Mouse (Mus musculus) midbrain, embryonic 14.5 days (tissue): ENCODE data around the gene Slc2a10. TPM values are rescaled to one million over a fixed set of nuclear protein-coding genes. Genes with fewer than 3 reads are reported as not detected.
"Not testable (repeated sequence)": the region's sequence is repeated elsewhere in the genome, so short reads cannot be mapped to it uniquely, and the experiment has no call there.

Source experiments
- ATAC-seq: fragments of 200-750 bp; cut with Nextera tagmentation; 2 replicates; pipeline ENCODE4 v1.8.0; 2017; ENCODE audit warnings: moderate number of reproducible peaks, moderate library complexity; ENCODE audit not compliant: low FRiP score, low TSS enrichment
- DNase-seq: peaks from one replicate; pipeline ENCODE4 v3.0.0-alpha.2; 2015
- H3K27ac ChIP-seq: fragments of 300-500 bp; sonication (generic); replicated peaks from 2 replicates; pipeline ENCODE4 v1.5.1; 2014; ENCODE audit warnings: mild to moderate bottlenecking, low read depth, low read length, moderate library complexity
- H3K27me3 ChIP-seq: fragments of 300-500 bp; sonication (generic); 2 replicates; pipeline ENCODE4 v1.6.1; 2014; ENCODE audit warnings: low read length, control low read depth, mixed read lengths; ENCODE audit not compliant: control insufficient read depth, insufficient read depth
- H3K36me3 ChIP-seq: fragments of 300-500 bp; sonication (generic); 2 replicates; pipeline ENCODE4 v1.6.1; 2014; ENCODE audit warnings: low read length, control low read depth; ENCODE audit not compliant: control insufficient read depth, insufficient read depth
- H3K4me1 ChIP-seq: fragments of 300-500 bp; sonication (generic); 2 replicates; pipeline ENCODE4 v1.6.1; 2014; ENCODE audit warnings: mild to moderate bottlenecking, antibody characterized with exemption, low read length, control low read depth; ENCODE audit not compliant: control insufficient read depth, insufficient read depth
- H3K4me2 ChIP-seq: fragments of 300-500 bp; sonication (generic); 2 replicates; pipeline ENCODE4 v1.6.1; 2014; ENCODE audit warnings: mild to moderate bottlenecking, low read length, moderate library complexity
- H3K4me3 ChIP-seq: fragments of 300-500 bp; sonication (generic); replicated peaks from 2 replicates; pipeline ENCODE4 v1.5.1; 2014; ENCODE audit warnings: low read depth, low read length
- H3K9ac ChIP-seq: fragments of 300-500 bp; sonication (generic); replicated peaks from 2 replicates; pipeline ENCODE4 v1.6.1; 2014; ENCODE audit warnings: mild to moderate bottlenecking, low read length, moderate library complexity
- H3K9me3 ChIP-seq: fragments of 300-500 bp; sonication (generic); 2 replicates; pipeline ENCODE4 v1.6.1; 2016; ENCODE audit warnings: low read length, control low read depth, mixed read lengths; ENCODE audit not compliant: control insufficient read depth
- WGBS: fragments of 180-500 bp; shearing (Covaris S2); extraction: QIAGEN DNeasy Blood & Tissue Kit; methylation state at CpG from one replicate; pipeline ENCODE4 v1.1.7; 2014; 5-methylcytosine and 5-hydroxymethylcytosine counted together
- polyA plus RNA-seq: library from polyadenylated mRNA; unstranded; fragments of >200 nt; fragmentation: Nextera tagmentation; extraction: Ambion mirVana; gene quantifications from 2 replicates; pipeline ENCODE4 v1.2.1, GENCODE M21; 2014

Gene Slc2a10
- polyA plus RNA-seq, 1 experiment from 2014 or later, result 1.8 TPM

DNA sequence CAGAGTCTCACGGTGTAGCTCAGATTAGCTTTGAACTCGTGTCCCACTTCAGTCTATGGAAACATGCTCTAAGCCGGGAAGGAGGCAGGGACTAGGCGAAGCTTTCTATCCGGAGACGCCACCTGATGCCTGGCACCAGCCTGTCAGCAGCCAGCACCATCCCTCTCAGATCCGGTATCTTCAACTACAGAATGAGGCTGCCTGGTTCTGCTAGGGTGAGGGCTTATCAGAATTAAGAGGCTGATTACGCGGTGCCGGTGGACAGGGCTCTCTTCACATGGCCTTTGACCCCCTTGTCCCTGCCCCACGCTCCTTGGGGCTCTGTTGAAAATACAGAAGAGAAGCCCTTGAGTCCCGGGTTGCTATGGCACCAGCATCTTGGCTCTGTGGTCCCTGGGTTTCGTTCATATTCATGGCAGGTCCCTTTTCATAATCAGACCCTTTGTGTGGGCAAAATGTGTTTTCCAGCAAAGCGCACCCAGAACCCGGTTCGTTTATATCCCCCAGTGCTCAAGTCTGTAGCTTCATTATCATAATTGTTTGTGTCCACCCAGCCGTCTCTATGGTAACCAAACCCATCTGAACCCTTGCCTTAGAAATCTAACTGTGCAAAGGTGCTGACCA lies 9.9 kb upstream of the Slc2a10 start:
- Histone ChIP-seq H3K27me3 (no peaks in the 10 kb centered on the region), H3K9ac (peak overlapping the region; percentile 71), H3K9me3 (no peaks in the 10 kb centered on the region), H3K4me1 (peaks cover 19% of the 10 kb centered on the region), H3K4me3 (peak overlapping the region; percentile 68), H3K36me3 (peaks cover 22% of the 10 kb centered on the region), H3K27ac (peak overlapping the region; percentile 87), H3K4me2 (peak overlapping the region; percentile 82)
- WGBS, result 3% methylated on average over 17 of the region's 17 CpGs
- DNase-seq, result peak; percentile 74
- peak; percentile 44; the same call in 1 of the 2 replicates for ATAC-seq

DNA sequence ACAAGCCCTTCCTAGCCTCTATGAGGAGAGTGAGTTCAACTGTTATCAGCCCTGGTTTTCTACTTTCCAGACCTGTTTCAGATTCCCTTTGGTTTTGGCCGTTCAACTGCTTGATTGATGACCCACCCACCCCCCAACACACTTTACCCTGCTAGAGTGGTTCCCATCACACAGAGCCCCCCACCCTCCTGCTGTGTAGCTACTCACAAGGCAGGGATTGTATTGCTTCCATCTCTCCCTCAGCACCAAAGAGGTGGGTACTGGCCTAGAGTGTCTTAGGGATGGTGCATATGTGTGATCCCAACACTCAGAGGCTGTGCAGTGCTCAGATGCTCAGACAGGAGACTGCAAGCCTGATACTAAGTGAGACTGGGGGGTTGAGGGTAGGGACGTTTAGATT lies 9.1 kb upstream of the Slc2a10 start:
- 47% methylated on average over 2 of the region's 2 CpGs for WGBS

DNA sequence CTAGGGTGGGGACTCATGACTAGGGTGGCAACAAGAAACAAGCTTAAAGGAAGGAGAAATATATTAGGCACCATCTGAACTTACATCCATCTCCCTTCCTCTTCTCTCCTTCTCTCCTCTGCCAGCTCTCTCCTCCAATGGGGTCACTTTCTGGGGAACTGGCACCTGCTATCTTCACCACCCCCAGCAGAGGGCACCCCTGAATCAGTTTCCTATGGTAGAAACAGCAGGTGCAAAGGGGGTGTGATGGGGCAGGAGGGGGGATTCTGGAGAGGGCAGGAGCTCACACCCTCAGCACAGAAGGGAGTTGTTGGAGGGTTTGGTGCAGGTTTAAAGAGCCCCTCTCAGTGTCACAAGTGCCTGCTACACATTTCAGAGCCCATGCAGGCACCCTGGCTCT lies 7.3 kb upstream of the Slc2a10 start:
- peaks cover 19% of the 10 kb centered on the region for H3K4me1 ChIP-seq
- no peak overlapping the region for H3K27ac ChIP-seq
- H3K9ac ChIP-seq, result no peak overlapping the region
- no peaks in the 10 kb centered on the region for H3K9me3 ChIP-seq
- H3K27me3 ChIP-seq, result no peaks in the 10 kb centered on the region
- DNase-seq, result peak; percentile 41
- H3K4me3 ChIP-seq, result no peak overlapping the region
- H3K36me3 ChIP-seq, result no peaks in the 10 kb centered on the region
- no peak for ATAC-seq
- H3K4me2 ChIP-seq, result no peak overlapping the region

More for the DNA sequence above, 9.1 kb upstream of the Slc2a10 start:
- DNase-seq, result no peak
- H3K4me1 ChIP-seq, result peaks cover 19% of the 10 kb centered on the region
- H3K27me3 ChIP-seq, result no peaks in the 10 kb centered on the region
- no peak for ATAC-seq
- H3K27ac ChIP-seq, result peak overlapping the region; percentile 87
- peaks cover 14% of the 10 kb centered on the region for H3K36me3 ChIP-seq
- H3K4me2 ChIP-seq, result no peak overlapping the region; the same call in 1 of the 2 replicates
- no peak overlapping the region for H3K4me3 ChIP-seq
- H3K9ac ChIP-seq, result no peak overlapping the region; the same call in 1 of the 2 replicates
- no peaks in the 10 kb centered on the region for H3K9me3 ChIP-seq

DNA sequence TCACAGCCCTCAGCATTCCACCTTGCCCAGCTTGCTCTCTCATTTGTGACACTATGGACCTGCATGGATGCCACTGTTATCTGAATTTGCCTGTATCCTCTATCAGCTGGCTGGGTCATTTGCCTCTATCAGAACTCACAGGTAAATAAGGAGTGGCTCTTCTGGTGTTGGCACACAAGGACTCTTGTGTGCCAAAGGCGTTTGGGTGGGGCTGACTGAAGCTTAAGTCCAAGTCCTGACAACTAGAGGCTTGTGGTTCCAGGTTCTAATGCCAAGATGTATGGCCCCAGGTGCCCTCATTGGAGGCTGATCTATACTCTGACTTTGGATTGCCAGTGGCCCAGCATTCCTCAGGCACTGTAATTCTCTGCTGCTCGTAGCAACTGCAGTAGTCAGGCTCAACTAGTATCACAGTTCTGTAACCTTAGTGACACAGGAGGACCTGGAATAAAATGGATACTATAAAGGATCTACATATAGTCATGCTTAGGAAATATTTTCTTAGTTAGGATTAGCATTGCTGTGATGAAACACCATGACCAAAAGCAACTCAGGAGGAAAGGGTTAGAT lies 5.8 kb upstream of the Slc2a10 start:
- H3K9ac ChIP-seq, result no peak overlapping the region
- peaks cover 11% of the 10 kb centered on the region for H3K4me1 ChIP-seq
- no peaks in the 10 kb centered on the region for H3K36me3 ChIP-seq
- no peaks in the 10 kb centered on the region for H3K27me3 ChIP-seq
- no peak overlapping the region for H3K4me3 ChIP-seq
- no peak for ATAC-seq
- WGBS, result 89% methylated on average over 2 of the region's 2 CpGs
- DNase-seq, result no peak
- no peak overlapping the region for H3K4me2 ChIP-seq
- no peaks in the 10 kb centered on the region for H3K9me3 ChIP-seq
- no peak overlapping the region for H3K27ac ChIP-seq

DNA sequence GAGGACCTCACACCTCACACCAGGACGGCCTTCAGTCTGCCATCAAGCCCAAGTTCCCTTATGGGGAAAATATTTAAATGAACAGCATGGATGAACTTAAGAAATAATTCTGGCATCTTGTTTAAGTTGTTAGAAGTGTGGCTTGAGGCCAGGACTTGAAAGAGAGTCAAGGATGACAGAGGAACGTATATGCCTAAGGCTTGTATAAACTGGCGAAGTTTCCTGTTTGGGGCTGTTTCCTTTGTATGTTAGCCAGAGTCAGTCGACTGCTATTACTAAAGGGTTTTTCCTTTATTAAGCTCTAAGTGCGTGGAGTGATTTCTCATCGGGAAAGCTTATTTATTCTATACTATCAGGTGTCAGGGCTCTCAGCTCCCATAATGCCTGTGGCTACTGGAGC lies 4.8 kb upstream of the Slc2a10 start:
- H3K27ac ChIP-seq, result no peak overlapping the region
- H3K4me2 ChIP-seq, result no peak overlapping the region
- no peaks in the 10 kb centered on the region for H3K9me3 ChIP-seq
- peaks cover 15% of the 10 kb centered on the region for H3K4me1 ChIP-seq
- ATAC-seq (no peak), DNase-seq (no peak)
- H3K36me3 ChIP-seq, result no peaks in the 10 kb centered on the region
- H3K9ac ChIP-seq, result no peak overlapping the region
- 81% methylated on average over 6 of the region's 6 CpGs for WGBS
- no peaks in the 10 kb centered on the region for H3K27me3 ChIP-seq
- H3K4me3 ChIP-seq, result no peak overlapping the region

DNA sequence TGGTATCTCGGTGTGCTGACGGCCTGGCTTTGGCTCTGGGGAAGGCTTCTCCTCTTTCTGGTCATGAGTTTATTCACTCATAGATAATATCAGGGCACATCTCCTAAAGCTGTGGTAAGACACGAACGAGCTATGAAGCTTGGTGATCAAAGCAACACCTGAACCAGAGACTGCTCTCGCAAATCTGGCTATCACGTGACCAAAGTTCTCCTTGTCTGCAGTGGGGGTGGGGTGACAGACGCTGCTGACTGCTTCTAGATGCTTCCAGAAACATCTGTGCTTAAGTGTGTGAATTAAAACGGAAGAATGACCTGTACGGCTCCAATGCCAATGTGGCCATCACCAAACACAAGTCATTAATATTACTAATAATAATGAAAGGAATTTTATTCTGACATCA lies 6.1 kb downstream of the Slc2a10 start:
- no peak overlapping the region for H3K4me2 ChIP-seq
- H3K36me3 ChIP-seq, result no peaks in the 10 kb centered on the region
- H3K27ac ChIP-seq, result no peak overlapping the region
- H3K9ac ChIP-seq, result no peak overlapping the region
- no peaks in the 10 kb centered on the region for H3K27me3 ChIP-seq
- no peak overlapping the region for H3K4me3 ChIP-seq
- peaks cover 9% of the 10 kb centered on the region for H3K4me1 ChIP-seq
- 77% methylated on average over 9 of the region's 9 CpGs for whole genome bisulfite sequencing
- H3K9me3 ChIP-seq, result no peaks in the 10 kb centered on the region
- ATAC-seq, result no peak
- DNase-seq, result no peak

DNA sequence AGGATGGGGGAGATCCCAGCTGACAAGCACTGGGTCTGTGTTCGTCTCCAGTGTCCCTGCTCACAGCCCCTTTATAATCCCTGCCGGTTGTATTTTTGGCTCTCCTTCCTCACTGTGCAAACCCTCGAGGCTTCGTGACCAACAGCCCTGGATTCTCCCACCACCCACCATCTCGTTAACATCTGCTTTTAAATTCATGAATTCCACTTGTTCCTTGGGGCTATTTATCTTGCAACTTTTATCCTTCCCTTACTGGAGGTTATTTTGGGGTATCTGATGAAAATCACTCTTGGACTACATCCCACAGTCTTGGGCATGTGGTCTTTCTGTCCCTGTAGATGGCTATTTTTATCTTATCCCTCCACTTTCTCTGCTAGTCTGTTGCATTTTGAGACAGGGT lies 6.9 kb downstream of the Slc2a10 start:
- WGBS, result 48% methylated on average over 5 of the region's 5 CpGs
- H3K27ac ChIP-seq, result no peak overlapping the region
- ATAC-seq (no peak), DNase-seq (no peak)
- H3K9ac ChIP-seq, result no peak overlapping the region
- peaks cover 9% of the 10 kb centered on the region for H3K4me1 ChIP-seq
- H3K4me2 ChIP-seq, result no peak overlapping the region
- no peaks in the 10 kb centered on the region for H3K36me3 ChIP-seq
- H3K9me3 ChIP-seq, result no peaks in the 10 kb centered on the region
- no peak overlapping the region for H3K4me3 ChIP-seq
- H3K27me3 ChIP-seq, result no peaks in the 10 kb centered on the region

DNA sequence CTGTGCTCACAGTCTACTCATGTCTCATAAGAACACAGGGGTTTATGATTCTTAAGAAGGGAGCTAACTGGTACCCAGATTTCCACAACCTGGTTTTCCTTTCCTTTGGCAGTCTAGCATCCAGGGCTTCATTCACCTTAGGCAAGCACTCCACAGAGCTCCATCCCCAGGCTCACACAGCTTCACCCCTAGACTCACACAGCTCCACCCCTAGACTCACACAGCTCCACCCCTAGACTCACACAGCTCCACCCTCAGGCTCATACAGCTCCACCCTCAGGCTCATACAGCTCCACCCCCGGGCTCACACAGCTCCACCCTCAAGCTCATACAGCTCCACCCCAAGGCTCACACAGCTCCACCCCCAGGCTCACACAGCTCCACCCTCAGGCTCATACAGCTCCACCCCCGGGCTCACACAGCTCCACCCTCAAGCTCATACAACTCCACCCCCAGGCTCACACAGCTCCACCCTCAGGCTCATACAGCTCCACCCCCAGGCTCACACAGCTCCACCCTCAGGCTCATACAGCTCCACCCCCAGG lies 7.4 kb downstream of the Slc2a10 start:
- H3K27me3 ChIP-seq, H3K4me3 ChIP-seq, ATAC-seq, H3K4me2 ChIP-seq, H3K9ac ChIP-seq, H3K4me1 ChIP-seq, H3K9me3 ChIP-seq, H3K36me3 ChIP-seq, DNase-seq, H3K27ac ChIP-seq: not testable (repeated sequence)
- WGBS, result 76% methylated on average over 2 of the region's 2 CpGs

DNA sequence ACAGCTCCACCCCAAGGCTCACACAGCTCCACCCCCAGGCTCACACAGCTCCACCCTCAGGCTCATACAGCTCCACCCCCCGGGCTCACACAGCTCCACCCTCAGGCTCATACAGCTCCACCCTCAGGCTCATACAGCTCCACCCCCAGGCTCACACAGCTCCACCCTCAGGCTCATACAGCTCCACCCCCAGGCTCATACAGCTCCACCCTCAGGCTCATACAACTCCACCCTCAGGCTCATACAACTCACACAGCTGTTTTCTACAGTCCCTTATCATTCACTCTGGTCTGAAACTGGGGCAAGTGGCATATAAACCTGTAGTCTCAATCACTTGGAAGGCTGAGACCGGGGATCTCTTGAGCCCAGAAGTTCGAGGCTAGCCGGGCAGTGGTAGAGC lies 7.9 kb downstream of the Slc2a10 start:
- H3K27me3 ChIP-seq, H3K4me3 ChIP-seq, H3K36me3 ChIP-seq, H3K9ac ChIP-seq, H3K4me2 ChIP-seq, DNase-seq, ATAC-seq, H3K9me3 ChIP-seq, H3K27ac ChIP-seq, H3K4me1 ChIP-seq: not testable (repeated sequence)
- WGBS, result 89% methylated on average over 4 of the region's 4 CpGs
